Mouse (Mus musculus) left cerebral cortex, postnatal 14 days (tissue): ENCODE data around the gene Ttc39b. TPM values are rescaled to one million over a fixed set of nuclear protein-coding genes. Genes with fewer than 3 reads are reported as not detected.

Experiments
- DNase-seq, 2 experiments: peaks; one replicate each; pipeline ENCODE4 v3.0.0; 2021 to 2022; ENCODE audit warnings: low spot score in 2 of 2, mixed read lengths in 1 of 2
- intact Hi-C: fragments of 180-260 bp; cut with DNase I; formaldehyde crosslinking; loops from one replicate; pipeline ENCODE4 v1.15.1; 2025
- total RNA-seq, 2 experiments: library from RNA; stranded (reverse); gene quantifications; 2 replicates each; pipeline ENCODE4 v1.2.3; 2021

The Ttc39b gene
- total RNA-seq, 2 experiments from 2014 or later: 46.6 to 54.0 TPM

DNA sequence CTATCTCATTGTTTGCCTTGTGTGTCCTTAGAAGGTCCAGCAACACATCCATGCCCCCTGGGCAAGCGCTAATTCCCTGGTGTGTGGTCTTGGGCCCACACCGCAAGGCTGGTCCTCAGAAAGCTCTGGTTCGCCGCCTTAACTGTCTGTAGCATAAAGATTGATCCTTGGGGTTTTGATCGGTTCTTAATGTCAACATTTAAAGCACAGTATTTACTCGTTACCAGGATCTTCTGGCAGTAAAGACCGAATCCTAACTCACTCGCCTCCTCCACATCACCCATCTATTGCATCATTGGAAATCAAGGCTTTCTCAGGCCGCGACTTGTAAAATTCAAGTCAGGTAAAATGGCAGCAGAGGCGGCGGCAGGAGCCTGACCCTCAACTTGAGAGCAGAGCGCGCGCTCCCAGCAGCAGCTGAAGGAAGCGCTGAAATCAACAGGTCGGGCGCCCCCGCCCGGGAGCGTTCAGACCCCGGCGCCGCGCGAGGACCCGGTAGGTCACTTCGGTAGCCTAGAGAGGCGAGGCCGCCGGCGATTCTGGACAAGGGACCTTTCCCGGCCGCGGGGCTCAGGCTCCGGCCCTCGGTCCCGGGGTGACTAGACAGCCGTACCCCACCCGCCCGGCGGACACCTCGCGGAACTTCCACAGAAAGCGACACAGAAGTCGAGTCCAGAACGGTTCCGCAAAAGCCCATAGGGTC is 703 bp downstream of the Ttc39b start:
- intact Hi-C loops: no loop called here
- peak; percentile 39 to 68 for DNase-seq

DNA sequence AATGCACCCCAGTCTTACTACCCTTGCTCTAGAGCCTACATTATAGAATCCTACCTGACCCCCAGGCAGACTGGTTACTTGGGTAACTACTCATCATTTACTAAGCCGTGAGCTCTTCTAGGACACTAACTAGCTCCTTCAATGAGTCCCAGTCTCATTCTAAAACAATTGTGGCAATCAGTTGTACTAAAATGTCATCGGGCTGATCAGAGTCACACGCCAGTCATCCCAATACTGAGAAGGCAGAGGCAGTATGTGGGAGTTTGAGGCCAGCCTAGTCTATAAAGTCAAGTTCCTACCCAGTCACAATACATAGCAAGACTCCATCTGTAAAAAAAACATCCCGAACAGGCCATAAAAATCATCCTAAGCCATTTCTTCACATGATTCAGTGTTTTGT is 4.3 kb downstream of the Ttc39b start:
- intact Hi-C loops: no loop called here
- DNase-seq: no peak

DNA sequence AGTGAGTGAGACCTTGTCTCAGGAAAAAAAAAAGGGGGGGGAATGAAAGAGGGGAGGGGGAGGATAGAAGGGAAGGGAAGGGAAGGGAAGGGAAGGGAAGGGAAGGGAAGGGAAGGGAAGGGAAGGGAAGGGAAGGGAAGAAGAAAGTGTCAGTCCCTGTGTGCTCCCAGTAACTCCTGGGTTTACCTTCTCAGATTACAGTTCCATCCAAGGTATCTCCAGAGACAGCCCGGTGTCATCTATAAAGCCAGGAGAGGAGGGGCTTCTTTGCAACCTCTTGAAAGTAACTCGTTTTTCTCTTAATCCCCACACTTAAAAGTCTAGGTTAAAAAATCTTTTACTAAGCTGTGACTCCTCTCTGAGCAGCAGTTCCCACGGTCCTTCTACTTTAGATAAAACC is 5.3 kb downstream of the Ttc39b start:
- no peak for DNase-seq
- intact Hi-C loops: no loop called here

DNA sequence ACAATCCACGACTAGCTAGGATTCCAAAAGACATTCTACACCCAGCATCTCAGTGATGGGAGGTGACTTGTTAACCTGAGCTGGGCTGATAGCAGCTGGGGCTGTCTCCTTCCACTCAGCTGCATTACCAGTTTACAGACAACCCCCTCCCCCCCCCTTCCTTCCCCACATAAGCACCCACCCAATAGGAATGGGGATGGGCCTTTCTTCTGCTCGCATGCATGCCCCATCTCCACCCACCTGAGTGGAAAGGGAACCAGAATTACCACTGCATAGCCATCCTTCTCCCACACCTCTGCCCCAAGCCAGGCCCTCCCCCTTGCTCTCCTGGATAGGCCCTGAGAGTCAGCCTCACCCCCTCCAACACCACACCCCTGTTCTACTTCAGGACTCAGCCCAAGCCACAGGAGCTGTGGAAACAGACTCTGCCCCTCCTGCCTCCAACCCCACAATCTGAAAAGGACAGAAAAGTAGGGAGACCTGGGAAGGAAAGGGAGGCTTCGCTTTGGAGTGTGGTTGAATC is 6.2 kb downstream of the Ttc39b start:
- intact Hi-C loops: no loop called here

DNA sequence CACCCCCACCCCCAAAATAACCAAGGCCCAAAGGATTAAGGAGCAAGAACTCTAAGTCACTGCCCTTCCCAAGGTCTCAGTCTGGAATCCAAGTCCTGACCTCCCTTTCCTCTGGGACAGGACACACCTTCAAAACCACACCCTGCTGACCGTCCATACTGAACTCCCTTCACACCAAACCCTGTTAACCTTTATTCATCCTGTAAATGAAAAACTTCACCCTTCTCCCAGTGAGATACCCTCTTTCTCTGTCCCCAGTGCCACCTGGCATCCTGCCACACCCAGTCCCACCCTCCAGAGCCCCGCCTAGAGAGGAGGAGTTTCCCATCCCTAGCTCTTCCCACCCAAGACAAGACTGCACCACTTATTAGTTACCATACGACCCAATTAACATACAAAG is 7.3 kb downstream of the Ttc39b start:
- no peak for DNase-seq
- intact Hi-C loops: no loop called here

More for the DNA sequence above, 6.2 kb downstream of the Ttc39b start:
- no peak for DNase-seq

DNA sequence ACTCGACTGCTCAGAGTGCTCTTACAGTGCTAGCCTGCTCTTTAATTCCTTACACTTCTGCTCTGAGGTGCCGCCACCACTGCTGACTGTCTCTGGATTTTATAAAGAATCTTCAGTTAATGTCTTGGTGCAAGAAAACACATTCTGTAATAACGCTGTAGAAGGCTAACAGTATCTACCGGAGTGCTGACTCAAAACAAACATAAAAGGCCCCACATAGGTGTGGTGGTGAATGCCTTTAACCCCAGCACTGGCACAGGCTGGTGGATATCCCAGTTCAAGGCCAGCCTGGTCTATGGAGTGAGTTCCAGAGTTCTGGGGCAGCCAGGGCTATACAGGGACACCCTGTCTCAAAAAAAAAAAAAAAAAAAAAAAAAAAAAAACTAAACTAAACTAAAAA is 8.1 kb downstream of the Ttc39b start:
- intact Hi-C loops: no loop called here
- no peak for DNase-seq

DNA sequence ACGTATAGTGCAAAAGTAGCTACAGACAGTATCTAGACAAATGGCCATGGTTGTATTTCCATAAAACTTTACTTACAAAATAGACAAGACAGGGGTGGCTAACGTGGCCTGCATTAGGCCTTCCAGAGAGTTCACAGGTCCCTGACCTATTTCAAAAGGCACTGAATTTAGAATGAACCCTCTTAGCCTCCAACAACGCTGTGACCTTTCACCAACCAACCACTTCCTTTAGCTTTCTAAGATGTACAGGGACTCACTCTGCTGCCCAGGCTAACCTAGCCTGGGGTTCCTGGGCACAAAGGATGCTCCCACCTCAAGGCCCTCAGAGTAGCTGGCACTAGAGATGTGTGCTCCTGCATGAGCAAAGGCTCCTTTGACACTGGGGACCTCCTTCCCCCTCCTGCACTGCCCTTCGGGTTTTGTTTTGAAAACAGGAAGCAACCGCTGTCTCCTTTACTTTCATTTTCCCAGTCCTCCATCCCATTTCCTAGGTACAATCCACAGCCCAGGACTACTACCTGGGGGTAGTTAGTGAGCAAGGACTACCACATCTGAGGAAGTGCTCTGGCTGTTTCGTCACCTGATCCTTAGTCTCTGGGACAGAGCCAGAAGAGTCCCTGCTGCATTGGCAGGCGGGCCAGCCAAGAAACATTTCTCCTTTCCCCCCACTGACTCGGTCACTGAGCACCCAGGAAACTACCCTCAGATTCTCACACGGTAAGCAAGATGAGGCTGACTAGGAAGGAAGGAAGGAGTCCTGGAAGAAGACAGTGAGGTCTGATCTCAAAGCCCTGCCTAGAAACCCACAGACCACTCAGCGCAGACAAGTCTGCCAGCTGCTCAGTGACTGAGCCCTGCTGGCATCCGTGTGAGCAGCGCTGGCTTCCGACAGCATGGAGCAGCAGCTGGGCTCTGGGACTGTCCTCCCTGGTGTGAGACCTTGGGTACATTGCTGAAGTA is 8.9 kb downstream of the Ttc39b start:
- peak; percentile 8 to 18 for DNase-seq
- intact Hi-C loops: no loop called here

DNA sequence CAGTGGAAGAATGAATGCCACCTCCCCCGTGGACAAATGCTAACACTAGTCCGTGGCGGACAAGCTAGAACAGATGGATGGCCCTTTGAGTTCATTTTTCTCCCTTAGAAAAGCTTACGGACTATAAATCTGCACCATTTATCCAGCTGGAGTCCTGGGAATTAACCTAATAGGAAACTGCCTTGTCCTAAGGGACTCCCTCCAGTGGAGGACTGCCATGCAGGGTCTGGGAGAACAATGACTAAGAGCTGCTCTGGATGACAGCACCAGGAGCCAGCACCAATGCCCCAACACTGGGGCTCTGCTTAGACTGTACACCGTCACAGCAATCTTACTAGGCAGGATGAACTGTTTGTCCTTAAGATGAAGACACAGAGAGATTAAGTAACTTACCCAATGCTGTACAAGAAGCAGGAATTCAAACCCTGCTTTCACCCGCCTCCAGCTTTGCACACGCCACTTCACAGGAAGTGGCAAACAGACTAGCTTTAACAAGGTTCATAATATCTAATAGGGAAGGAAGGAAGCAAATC is 9.7 kb downstream of the Ttc39b start:
- intact Hi-C loops: no loop called here
- no peak for DNase-seq

DNA sequence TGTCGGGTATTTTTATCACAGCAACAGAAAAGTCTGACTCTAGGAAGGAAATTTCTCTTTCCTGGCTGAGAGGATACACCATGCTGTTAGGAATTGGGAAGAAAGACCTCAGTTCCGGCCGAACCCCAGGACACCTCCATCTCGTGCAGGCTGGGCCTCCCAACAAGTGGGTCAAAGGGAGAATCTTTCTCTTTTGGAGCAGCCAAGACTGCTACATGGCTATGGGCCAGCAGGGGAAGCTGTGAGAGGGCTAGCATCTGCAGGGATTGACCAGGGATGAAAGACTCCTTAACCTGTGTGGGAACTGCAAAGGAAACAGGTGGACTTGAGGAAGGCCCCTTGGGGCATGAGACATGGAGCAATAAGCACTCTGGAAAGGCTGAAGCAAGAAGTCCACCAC is 11.7 kb downstream of the Ttc39b start:
- no peak for DNase-seq
- intact Hi-C loops: no loop called here

DNA sequence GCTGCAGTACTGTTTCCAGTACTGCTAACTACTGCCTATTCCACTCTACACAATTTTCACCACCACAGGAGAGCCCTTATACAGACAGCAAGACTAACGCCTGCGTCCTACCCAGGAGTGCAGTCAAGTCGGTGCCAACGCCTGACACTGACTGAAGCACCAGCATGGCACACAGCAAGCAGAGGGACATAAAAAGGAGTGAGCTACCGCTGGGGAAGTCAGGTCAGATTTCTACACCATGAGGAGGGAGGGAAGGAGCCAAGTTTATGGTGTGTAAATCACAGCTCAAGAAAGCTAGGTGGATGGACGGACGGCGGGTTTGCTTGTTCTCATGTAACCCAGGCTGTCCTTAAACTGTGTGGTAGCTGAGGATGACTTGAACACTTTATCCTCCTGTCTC is 12.6 kb downstream of the Ttc39b start:
- no peak for DNase-seq
- intact Hi-C loops: no loop called here

DNA sequence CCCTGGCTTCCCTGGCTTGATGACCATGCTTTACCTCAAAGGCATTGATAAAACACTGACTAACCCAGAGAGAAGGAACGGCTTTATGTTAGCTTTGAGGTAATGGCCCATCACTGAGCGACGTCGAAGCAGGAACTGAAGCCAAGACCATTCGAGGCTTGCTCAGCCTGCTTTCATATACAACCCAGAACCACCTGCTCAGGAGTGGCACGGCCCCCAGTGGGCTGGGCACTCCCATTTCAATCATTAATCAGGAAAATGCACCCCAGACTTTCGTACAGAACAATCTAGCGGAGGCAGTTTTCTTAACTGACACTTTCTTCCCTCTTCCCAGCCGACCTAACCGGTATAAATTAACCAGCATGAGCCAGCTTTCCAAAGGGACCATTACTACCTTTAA is 13.1 kb downstream of the Ttc39b start:
- no peak for DNase-seq
- intact Hi-C loops: no loop called here

DNA sequence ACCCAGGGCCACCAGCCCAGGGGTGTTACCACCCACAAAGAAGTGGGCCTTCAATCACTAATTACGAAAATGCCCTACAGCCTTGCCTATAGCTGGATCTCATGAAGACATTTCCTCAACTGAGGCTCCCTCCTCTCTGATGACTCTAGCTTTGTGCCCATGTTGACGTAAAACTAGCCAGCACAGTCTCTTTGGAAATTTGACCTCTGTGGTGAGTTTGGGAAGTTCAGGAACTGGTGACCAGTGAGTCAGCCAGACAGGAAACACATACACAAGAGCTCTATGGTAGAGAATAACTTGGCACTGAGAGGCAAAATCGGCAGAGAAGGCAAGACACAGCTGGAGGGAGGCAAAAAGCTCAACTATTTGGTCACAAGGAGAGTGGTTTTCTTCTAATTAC is 15.1 kb downstream of the Ttc39b start:
- intact Hi-C loops: no loop called here
- DNase-seq: no peak

DNA sequence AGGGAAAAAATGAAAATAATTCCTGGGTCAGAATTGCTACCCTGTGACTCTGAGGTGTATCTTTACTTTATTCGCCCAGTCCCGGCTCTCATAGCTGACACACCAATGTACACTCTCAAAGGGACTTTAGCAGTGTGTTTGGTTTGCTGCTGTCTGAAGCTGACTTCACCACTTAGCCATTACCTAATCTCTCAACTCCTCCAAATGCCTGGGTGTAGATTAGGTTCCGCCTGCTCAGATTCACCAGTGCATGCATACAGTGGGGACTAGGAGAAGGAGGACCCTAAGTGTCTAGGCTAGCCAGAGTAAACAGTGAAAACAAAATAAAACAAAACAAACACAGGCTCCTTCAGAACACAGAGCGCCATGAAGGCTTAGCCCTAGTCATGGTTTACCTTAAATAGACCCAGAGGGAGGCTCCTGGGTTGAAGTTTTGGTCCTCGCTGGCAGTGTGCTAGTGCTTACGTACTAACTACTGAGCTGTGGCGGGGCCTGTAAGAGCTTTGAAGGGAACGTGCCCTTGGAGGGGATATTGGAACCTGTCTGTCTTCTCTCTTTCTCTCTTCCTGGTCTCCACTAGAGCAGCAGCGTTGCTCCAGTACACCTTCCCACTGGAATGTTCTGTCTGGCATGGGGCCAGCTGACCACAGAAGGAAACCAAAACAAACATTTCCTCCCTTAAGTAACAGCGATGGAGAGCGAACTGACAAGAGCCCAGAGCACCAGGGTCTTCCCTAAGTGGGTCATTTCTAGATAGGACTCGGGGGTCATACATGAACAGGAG is 16.2 kb downstream of the Ttc39b start:
- intact Hi-C loops: no loop called here
- no peak for DNase-seq

DNA sequence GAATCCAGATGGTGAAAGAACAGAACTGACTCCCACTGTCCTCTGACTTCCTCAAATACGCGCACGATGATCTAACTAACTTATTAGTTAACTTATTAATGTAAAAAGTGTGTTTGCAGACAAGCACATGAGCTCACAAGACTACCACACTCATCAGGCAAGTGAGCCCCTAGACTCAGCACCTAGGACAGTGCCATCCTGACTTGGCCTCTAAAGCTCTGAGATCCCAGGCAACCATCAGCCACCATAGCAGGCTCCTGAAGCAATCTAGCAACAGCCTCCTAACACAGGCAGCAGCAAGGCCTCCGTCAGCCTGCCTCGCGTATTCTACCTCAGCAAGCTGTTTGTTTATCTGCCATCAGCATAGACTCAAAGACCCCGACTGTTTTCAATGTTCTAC is 17.2 kb downstream of the Ttc39b start:
- DNase-seq: no peak
- intact Hi-C loops: no loop called here

DNA sequence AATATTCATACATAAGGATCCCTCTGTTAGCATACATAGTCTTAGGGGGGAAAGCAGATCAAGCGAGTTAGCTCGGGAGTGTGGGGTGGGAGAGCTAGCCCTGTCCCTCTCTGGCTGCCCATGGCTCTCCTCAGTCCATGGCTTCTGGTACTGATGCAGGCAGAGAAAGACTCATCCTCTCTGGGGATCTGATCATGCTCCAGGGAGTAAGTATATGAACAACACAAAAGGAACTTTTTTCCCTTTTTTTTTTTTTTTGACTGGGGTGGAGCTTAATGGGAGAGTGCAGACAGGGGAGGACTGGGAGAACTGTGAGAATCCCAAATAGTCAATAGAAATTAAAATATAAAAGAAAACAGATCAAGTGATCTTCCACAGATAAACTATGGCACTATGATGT is 19.0 kb downstream of the Ttc39b start:
- no peak for DNase-seq
- intact Hi-C loops: no loop called here

DNA sequence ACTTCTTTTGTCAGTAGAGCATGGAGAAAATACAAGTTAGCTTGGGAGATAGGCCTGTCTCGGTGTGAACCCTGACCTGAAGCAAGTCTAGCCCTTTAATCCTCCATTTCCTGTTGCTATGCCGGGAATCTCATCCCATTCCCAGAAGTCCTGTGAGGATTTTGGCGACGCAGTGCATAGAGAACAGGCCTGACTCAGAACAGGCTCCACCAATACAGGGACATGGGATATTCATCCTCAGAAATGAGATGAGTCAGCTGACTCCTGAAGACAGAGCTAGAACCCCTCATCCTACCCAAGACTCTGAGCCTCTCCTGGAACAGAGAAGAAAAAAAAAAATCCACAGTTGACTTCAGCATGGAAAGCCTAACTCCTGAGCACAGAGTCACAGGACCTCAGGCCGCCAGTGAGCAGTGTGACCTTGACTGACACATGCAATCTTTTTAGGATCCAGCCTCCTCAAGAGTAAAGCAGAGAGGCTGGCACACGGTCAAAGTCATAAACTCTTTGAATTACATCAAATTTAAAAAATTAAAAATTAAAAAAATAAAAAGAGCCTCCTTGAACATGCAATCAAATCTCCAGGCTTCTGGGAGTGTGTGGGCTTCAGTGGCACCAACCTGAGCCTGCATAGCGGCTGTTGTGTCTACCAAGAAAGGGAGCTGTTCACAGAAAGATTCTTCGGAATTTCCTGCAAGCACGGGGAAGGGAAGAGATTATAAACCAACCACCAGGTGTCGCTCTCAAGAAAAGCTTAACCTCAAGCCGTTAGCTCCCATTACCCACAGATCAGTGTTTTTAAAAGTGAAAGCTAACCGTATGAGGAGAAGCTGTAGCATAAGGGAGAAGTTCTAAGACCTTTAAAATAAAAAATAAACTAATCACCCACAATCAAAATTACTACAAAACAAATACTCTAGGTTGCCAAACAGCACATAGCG is 20.9 kb downstream of the Ttc39b start:
- peak; percentile 86 to 88 for DNase-seq
- intact Hi-C loops: loop anchor here (5.0 kb wide), 2 partner anchors 94 to 109 kb away; no protein-coding TSS in a partner anchor

DNA sequence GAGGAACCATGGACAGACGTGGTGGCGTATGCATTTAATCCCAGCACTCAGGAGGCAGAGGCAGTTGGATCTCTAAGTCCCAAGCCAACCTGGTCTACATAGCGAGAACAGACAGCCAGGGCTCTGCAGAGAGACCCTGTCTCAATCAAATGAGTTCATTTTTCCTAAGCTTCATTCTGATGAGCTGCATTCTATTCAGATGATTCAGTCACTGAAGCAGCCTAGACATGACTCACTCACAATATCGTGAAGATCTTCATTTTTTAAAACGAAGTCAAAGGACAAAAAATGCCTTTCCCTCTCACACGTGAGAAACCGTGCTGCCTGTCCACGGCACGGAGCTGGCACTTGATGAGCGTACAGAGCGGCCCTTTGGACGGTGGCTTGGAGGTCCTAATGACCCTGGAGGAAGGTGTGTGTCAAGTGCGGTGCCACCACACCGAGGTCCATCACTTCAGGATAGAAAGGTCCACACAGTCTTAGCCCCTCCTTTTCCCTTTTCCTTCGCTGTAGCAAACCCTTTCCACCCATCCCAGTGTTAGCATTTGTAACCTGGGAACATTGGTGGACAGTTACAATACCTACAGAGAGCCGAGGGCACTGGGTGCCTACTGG is 21.8 kb downstream of the Ttc39b start:
- intact Hi-C loops: loop anchor here (5.0 kb wide), 2 partner anchors 95 to 110 kb away; no protein-coding TSS in a partner anchor
- DNase-seq: no peak

DNA sequence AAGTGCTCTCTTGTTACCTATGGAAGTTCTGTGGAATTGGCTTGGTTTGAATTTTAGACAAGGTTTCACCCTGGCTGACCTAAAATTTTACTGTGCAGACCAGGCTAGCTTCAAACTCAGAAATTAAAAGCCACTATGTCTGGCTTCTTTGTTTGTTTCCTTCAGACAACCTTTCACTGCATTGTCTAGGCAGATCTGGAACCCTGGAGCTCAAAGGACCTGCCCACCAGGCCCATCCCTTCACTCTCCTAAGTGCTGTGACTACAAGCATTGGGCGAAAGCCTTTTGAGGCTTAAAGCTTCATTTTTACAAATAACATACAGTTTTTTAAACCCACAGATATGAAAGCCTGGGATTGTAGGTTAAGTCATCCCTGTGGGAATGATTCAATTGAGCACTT is 22.3 kb downstream of the Ttc39b start:
- DNase-seq: no peak
- intact Hi-C loops: loop anchor here (5.0 kb wide), 2 partner anchors 96 to 111 kb away; no protein-coding TSS in a partner anchor
